Mouse (Mus musculus) megakaryocyte, embryonic 14.5 days (primary cell): ENCODE results near the gene Mob2. TPM values are rescaled to one million over a fixed set of nuclear protein-coding genes. Genes with fewer than 3 reads are reported as not detected.

Experiments
- H3K27me3 ChIP-seq: replicated peaks from 2 replicates; pipeline ENCODE3; 2012; ENCODE audit warnings: inconsistent platforms
- H3K36me3 ChIP-seq: replicated peaks from 2 replicates; pipeline ENCODE3; 2012; ENCODE audit warnings: low read length, inconsistent platforms, mixed read lengths
- H3K4me1 ChIP-seq: 2 replicates; pipeline ENCODE4 v1.6.1; 2012; ENCODE audit warnings: inconsistent platforms
- H3K4me3 ChIP-seq: replicated peaks from 2 replicates; pipeline ENCODE3; 2012; ENCODE audit warnings: moderate library complexity, mild to moderate bottlenecking, inconsistent platforms
- H3K9me3 ChIP-seq: 2 replicates; pipeline ENCODE4 v1.6.1; 2012; ENCODE audit warnings: inconsistent platforms
- FLI1 ChIP-seq: IDR thresholded peaks from 2 replicates; pipeline ENCODE4 v1.6.1; 2012; ENCODE audit warnings: low read length, inconsistent platforms, mixed read lengths
- GATA1 ChIP-seq: IDR thresholded peaks from 3 replicates; pipeline ENCODE4 v1.6.1; 2012; ENCODE audit warnings: mixed read lengths, low read length, inconsistent platforms, borderline replicate concordance
- polyA plus RNA-seq: library from polyadenylated mRNA; stranded (reverse); fragments of >175 nt; gene quantifications from 2 replicates; pipeline ENCODE4 v1.2.3, GENCODE M21; 2012; ENCODE audit warnings: low replicate concordance; ENCODE audit not compliant: insufficient read depth

Gene Mob2
- polyA plus RNA-seq, 1 experiment: 73.5 TPM

- TF ChIP-seq GATA1 (no peak), FLI1 (no peak)
- H3K36me3 ChIP-seq: peaks cover 70% of the 10 kb centered on the region
Measured at GRCm38 (mm10) chr7:142034198-142034597, 26.7 kb downstream of the Mob2 start.

GRCm38 (mm10) chr7:142030073-142030472 is 30.8 kb downstream of the Mob2 start:
- H3K4me1 ChIP-seq: peaks cover 45% of the 10 kb centered on the region
- H3K9me3 ChIP-seq: no peaks in the 10 kb centered on the region
- H3K27me3 ChIP-seq: no peaks in the 10 kb centered on the region
- no peak for TF ChIP-seq GATA1
- no peak for TF ChIP-seq FLI1
- H3K36me3 ChIP-seq: peaks cover 49% of the 10 kb centered on the region
- no peak overlapping the region for H3K4me3 ChIP-seq

More at GRCm38 (mm10) chr7:142034198-142034597, 26.7 kb downstream of the Mob2 start:
- no peak overlapping the region for H3K4me3 ChIP-seq
- peaks cover 71% of the 10 kb centered on the region for H3K4me1 ChIP-seq
- no peaks in the 10 kb centered on the region for H3K9me3 ChIP-seq
- H3K27me3 ChIP-seq: no peaks in the 10 kb centered on the region

GRCm38 (mm10) chr7:142025926-142026325 is 34.9 kb downstream of the Mob2 start:
- no peaks in the 10 kb centered on the region for H3K9me3 ChIP-seq
- peaks cover 30% of the 10 kb centered on the region for H3K36me3 ChIP-seq
- H3K27me3 ChIP-seq: no peaks in the 10 kb centered on the region
- H3K4me1 ChIP-seq: peaks cover 49% of the 10 kb centered on the region
- no peak overlapping the region for H3K4me3 ChIP-seq
- TF ChIP-seq GATA1: no peak
- TF ChIP-seq FLI1: no peak

- no peak for TF ChIP-seq FLI1
- no peak for TF ChIP-seq GATA1
- Histone ChIP-seq H3K27me3 (no peaks in the 10 kb centered on the region), H3K36me3 (peaks cover 37% of the 10 kb centered on the region), H3K4me1 (peaks cover 55% of the 10 kb centered on the region), H3K9me3 (no peaks in the 10 kb centered on the region), H3K4me3 (no peak overlapping the region)
Measured at GRCm38 (mm10) chr7:142025196-142025595, 35.7 kb downstream of the Mob2 start.

- H3K27me3 ChIP-seq: no peaks in the 10 kb centered on the region
- peaks cover 70% of the 10 kb centered on the region for H3K4me1 ChIP-seq
- H3K4me3 ChIP-seq: no peak overlapping the region
- no peak for TF ChIP-seq GATA1
- peaks cover 41% of the 10 kb centered on the region for H3K36me3 ChIP-seq
- no peaks in the 10 kb centered on the region for H3K9me3 ChIP-seq
Measured at GRCm38 (mm10) chr7:142020827-142021226, 40.0 kb downstream of the Mob2 start.

GRCm38 (mm10) chr7:142019699-142020098 is 41.2 kb downstream of the Mob2 start:
- TF ChIP-seq GATA1 (no peak), FLI1 (no peak)
- Histone ChIP-seq H3K4me3 (no peak overlapping the region), H3K27me3 (no peaks in the 10 kb centered on the region), H3K4me1 (peaks cover 65% of the 10 kb centered on the region), H3K36me3 (peaks cover 46% of the 10 kb centered on the region), H3K9me3 (no peaks in the 10 kb centered on the region)

GRCm38 (mm10) chr7:142016562-142016961 is 44.3 kb downstream of the Mob2 start:
- H3K36me3 ChIP-seq: peaks cover 68% of the 10 kb centered on the region
- no peaks in the 10 kb centered on the region for H3K9me3 ChIP-seq
- peaks cover 35% of the 10 kb centered on the region for H3K4me1 ChIP-seq
- TF ChIP-seq FLI1 (no peak), GATA1 (no peak)
- H3K4me3 ChIP-seq: no peak overlapping the region
- H3K27me3 ChIP-seq: no peaks in the 10 kb centered on the region

GRCm38 (mm10) chr7:142001597-142002340 is 59.1 kb downstream of the Mob2 start:
- peaks cover 4% of the 10 kb centered on the region for H3K27me3 ChIP-seq
- H3K36me3 ChIP-seq: peaks cover 45% of the 10 kb centered on the region
- TF ChIP-seq GATA1 (no peak), FLI1 (no peak)
- H3K9me3 ChIP-seq: no peaks in the 10 kb centered on the region
- H3K4me3 ChIP-seq: no peak overlapping the region
- H3K4me1 ChIP-seq: peaks cover 9% of the 10 kb centered on the region; the same call in 1 of the 2 replicates

GRCm38 (mm10) chr7:142000661-142001060 is 60.2 kb downstream of the Mob2 start:
- H3K27me3 ChIP-seq: peaks cover 4% of the 10 kb centered on the region
- H3K4me3 ChIP-seq: no peak overlapping the region
- no peaks in the 10 kb centered on the region for H3K9me3 ChIP-seq
- H3K4me1 ChIP-seq: peaks cover 9% of the 10 kb centered on the region; the same call in 1 of the 2 replicates
- no peak for TF ChIP-seq FLI1
- TF ChIP-seq GATA1: no peak
- H3K36me3 ChIP-seq: peaks cover 33% of the 10 kb centered on the region

GRCm38 (mm10) chr7:141994121-141994520 is 66.7 kb downstream of the Mob2 start:
- no peaks in the 10 kb centered on the region for H3K9me3 ChIP-seq
- TF ChIP-seq FLI1: no peak
- TF ChIP-seq GATA1: no peak
- peaks cover 38% of the 10 kb centered on the region for H3K27me3 ChIP-seq
- H3K4me1 ChIP-seq: no peaks in the 10 kb centered on the region
- H3K36me3 ChIP-seq: no peaks in the 10 kb centered on the region
- no peak overlapping the region for H3K4me3 ChIP-seq

- Histone ChIP-seq H3K27me3 (peaks cover 63% of the 10 kb centered on the region), H3K4me1 (no peaks in the 10 kb centered on the region), H3K9me3 (no peaks in the 10 kb centered on the region), H3K4me3 (no peak overlapping the region), H3K36me3 (no peaks in the 10 kb centered on the region)
- TF ChIP-seq GATA1 (no peak), FLI1 (no peak)
Measured at GRCm38 (mm10) chr7:141991183-141991582, 69.7 kb downstream of the Mob2 start.
